Mouse (Mus musculus): ENCODE measurements around the gene Sec14l1. TPM values are rescaled to one million over a fixed set of nuclear protein-coding genes. Genes with fewer than 3 reads are reported as not detected.

Sec14l1 gene
- polyA plus RNA-seq, 1 experiment, result 49.1 TPM

GRCm38 (mm10) chr11:117154088-117154815 is 39.3 kb downstream of the Sec14l1 start:
- 49% methylated on average over 7 of the region's 7 CpGs for WGBS
- peak; percentile 44 for DNase-seq
- peak overlapping the region; percentile 79 for H3K27ac ChIP-seq (ENCODE audit: insufficient read depth, low read depth, low read length)
- no peaks in the 10 kb centered on the region; the same call in none of the 2 replicates for H3K36me3 ChIP-seq (ENCODE audit: control insufficient read depth, insufficient read depth, low read length)
- no peak overlapping the region for H3K4me3 ChIP-seq (ENCODE audit: insufficient read depth, low read depth, low read length)
- TF ChIP-seq CTCF (conservative IDR thresholded peaks at IDR 0.05; ENCODE audit: insufficient read depth, insufficient read length, low read depth, low read length), result 0 out of 2 replicates have a peak, but pooled peaks have one; percentile 3
- TF ChIP-seq POLR2A (IDR thresholded peaks at IDR 0.05; ENCODE audit: low read depth, low read length), result no peak
- peaks cover 6% of the 10 kb centered on the region for H3K4me1 ChIP-seq (ENCODE audit: control insufficient read depth, insufficient read depth, low read length)
- no peaks in the 10 kb centered on the region for H3K27me3 ChIP-seq (replicated peaks; ENCODE audit: control insufficient read depth, insufficient read depth, low read length)

- peaks cover 6% of the 10 kb centered on the region for H3K4me1 ChIP-seq (ENCODE audit: control insufficient read depth, insufficient read depth, low read length)
- H3K27me3 ChIP-seq (replicated peaks; ENCODE audit: control insufficient read depth, insufficient read depth, low read length), result no peaks in the 10 kb centered on the region
- no peak overlapping the region for H3K27ac ChIP-seq (ENCODE audit: insufficient read depth, low read depth, low read length)
- no peak for TF ChIP-seq CTCF (conservative IDR thresholded peaks at IDR 0.05; ENCODE audit: insufficient read depth, insufficient read length, low read depth, low read length)
- no peak for TF ChIP-seq POLR2A (IDR thresholded peaks at IDR 0.05; ENCODE audit: low read depth, low read length)
- no peaks in the 10 kb centered on the region; the same call in none of the 2 replicates for H3K36me3 ChIP-seq (ENCODE audit: control insufficient read depth, insufficient read depth, low read length)
- WGBS, result 56% methylated on average over 13 of the region's 15 CpGs
- no peak overlapping the region for H3K4me3 ChIP-seq (ENCODE audit: insufficient read depth, low read depth, low read length)
- peak; percentile 58 for DNase-seq
Measured at GRCm38 (mm10) chr11:117156725-117157124, 41.8 kb downstream of the Sec14l1 start.

DNA sequence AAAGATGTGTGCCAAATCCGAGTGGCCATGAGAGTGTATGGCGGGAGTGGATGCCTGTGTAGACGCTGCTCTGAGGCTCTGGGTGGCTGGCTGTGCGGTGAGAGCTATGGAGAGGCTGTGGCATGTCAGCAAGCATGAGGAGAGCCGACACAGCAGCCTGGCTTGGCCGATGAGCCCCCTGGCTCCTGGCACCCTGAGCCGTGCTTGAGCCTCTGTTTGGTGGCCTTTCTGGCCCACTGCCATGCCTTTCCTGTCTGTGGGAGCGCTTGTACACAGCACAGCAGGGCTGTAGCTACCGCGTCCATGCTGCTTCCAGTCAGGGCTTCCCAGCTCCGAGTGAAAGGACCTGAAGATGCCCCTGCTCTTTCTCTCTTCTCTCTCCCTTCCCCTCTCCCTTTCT is 43.4 kb downstream of the Sec14l1 start:
- no peak for DNase-seq
- WGBS, result 68% methylated on average over 11 of the region's 11 CpGs
- H3K27me3 ChIP-seq (replicated peaks; ENCODE audit: control insufficient read depth, insufficient read depth, low read length), result no peaks in the 10 kb centered on the region
- H3K36me3 ChIP-seq (ENCODE audit: control insufficient read depth, insufficient read depth, low read length), result no peaks in the 10 kb centered on the region; the same call in none of the 2 replicates
- H3K4me1 ChIP-seq (ENCODE audit: control insufficient read depth, insufficient read depth, low read length), result peaks cover 6% of the 10 kb centered on the region
- no peak overlapping the region for H3K27ac ChIP-seq (ENCODE audit: insufficient read depth, low read depth, low read length)
- TF ChIP-seq POLR2A (IDR thresholded peaks at IDR 0.05; ENCODE audit: low read depth, low read length) (no peak), CTCF (conservative IDR thresholded peaks at IDR 0.05; ENCODE audit: insufficient read depth, insufficient read length, low read depth, low read length) (no peak)
- H3K4me3 ChIP-seq (ENCODE audit: insufficient read depth, low read depth, low read length), result no peak overlapping the region

DNA sequence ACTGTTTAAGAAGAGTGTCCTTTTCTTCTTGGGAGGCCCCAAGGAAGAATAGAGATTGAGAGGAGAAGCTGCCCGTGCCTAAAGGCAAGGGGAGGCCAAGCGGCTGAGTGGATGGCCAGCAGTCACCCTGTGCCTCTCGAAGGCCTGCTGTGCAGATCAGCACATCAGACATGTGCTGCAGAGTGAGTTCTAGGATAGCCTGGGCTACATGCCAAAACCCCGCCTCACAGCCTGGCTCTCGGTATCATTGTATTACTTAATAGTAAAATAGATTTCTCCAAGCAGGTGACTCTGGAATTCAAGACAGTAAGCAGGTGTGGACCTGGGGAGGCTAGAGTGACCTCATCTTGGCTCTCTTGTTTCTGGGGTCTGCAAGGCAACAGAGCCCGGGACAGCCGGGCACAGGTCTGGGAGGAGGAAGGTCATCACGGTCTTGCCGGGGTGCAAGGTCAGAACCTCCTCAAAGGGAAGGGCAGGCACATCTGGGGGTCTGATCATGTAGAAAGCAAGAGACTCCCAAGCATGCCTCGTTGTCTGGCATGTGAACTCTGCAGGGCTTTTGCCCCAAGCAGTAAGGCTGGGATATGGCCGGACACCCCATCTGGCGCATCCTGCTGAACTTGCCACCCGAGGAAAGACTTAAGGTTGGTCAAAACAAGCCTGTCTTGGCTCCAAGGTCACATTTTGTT is 44.4 kb downstream of the Sec14l1 start:
- H3K4me1 ChIP-seq (ENCODE audit: control insufficient read depth, insufficient read depth, low read length), result peaks cover 2% of the 10 kb centered on the region
- TF ChIP-seq CTCF (conservative IDR thresholded peaks at IDR 0.05; ENCODE audit: insufficient read depth, insufficient read length, low read depth, low read length) (no peak), POLR2A (IDR thresholded peaks at IDR 0.05; ENCODE audit: low read depth, low read length) (no peak)
- H3K36me3 ChIP-seq (ENCODE audit: control insufficient read depth, insufficient read depth, low read length), result no peaks in the 10 kb centered on the region; the same call in none of the 2 replicates
- DNase-seq, result no peak
- no peak overlapping the region for H3K27ac ChIP-seq (ENCODE audit: insufficient read depth, low read depth, low read length)
- no peaks in the 10 kb centered on the region for H3K27me3 ChIP-seq (replicated peaks; ENCODE audit: control insufficient read depth, insufficient read depth, low read length)
- no peak overlapping the region for H3K4me3 ChIP-seq (ENCODE audit: insufficient read depth, low read depth, low read length)
- 82% methylated on average over 13 of the region's 13 CpGs for WGBS

- DNase-seq, result no peak
- 60% methylated on average over 5 of the region's 5 CpGs for WGBS
Measured at GRCm38 (mm10) chr11:117159946-117160307, 45.0 kb downstream of the Sec14l1 start.

GRCm38 (mm10) chr11:117160791-117161190 is 45.8 kb downstream of the Sec14l1 start:
- DNase-seq, result no peak
- TF ChIP-seq POLR2A (IDR thresholded peaks at IDR 0.05; ENCODE audit: low read depth, low read length), result no peak
- no peak for TF ChIP-seq CTCF (conservative IDR thresholded peaks at IDR 0.05; ENCODE audit: insufficient read depth, insufficient read length, low read depth, low read length)
- Histone ChIP-seq H3K27me3 (replicated peaks; ENCODE audit: control insufficient read depth, insufficient read depth, low read length) (no peaks in the 10 kb centered on the region), H3K36me3 (ENCODE audit: control insufficient read depth, insufficient read depth, low read length) (no peaks in the 10 kb centered on the region; the same call in none of the 2 replicates), H3K4me1 (ENCODE audit: control insufficient read depth, insufficient read depth, low read length) (no peaks in the 10 kb centered on the region), H3K27ac (ENCODE audit: insufficient read depth, low read depth, low read length) (no peak overlapping the region), H3K4me3 (ENCODE audit: insufficient read depth, low read depth, low read length) (no peak overlapping the region)
- 79% methylated on average over 12 of the region's 12 CpGs for WGBS

More at GRCm38 (mm10) chr11:117159946-117160307, 45.0 kb downstream of the Sec14l1 start:
- Histone ChIP-seq H3K4me3 (ENCODE audit: insufficient read depth, low read depth, low read length) (no peak overlapping the region), H3K27ac (ENCODE audit: insufficient read depth, low read depth, low read length) (no peak overlapping the region), H3K27me3 (replicated peaks; ENCODE audit: control insufficient read depth, insufficient read depth, low read length) (no peaks in the 10 kb centered on the region), H3K4me1 (ENCODE audit: control insufficient read depth, insufficient read depth, low read length) (no peaks in the 10 kb centered on the region), H3K36me3 (ENCODE audit: control insufficient read depth, insufficient read depth, low read length) (no peaks in the 10 kb centered on the region; the same call in none of the 2 replicates)
- TF ChIP-seq POLR2A (IDR thresholded peaks at IDR 0.05; ENCODE audit: low read depth, low read length) (no peak), CTCF (conservative IDR thresholded peaks at IDR 0.05; ENCODE audit: insufficient read depth, insufficient read length, low read depth, low read length) (no peak)

DNA sequence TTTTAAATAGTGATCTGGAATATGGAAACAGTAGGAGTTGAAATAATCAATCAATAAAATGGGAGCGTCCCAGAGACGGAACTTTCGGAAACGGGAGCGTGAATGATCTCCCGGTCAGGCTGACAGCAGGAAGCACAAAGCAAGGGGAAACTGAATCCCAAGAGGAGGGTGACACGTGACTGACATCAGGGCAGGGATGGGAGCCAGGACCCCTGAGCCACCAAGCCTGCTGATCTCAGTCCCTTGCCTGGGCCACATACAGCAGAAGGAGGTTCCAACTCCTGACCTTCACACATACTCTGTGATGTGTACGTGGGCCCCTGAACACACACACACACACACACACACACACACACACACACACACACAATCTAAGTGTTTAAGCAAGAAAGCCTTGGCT is 46.6 kb downstream of the Sec14l1 start:
- no peaks in the 10 kb centered on the region for H3K27me3 ChIP-seq (replicated peaks; ENCODE audit: control insufficient read depth, insufficient read depth, low read length)
- no peaks in the 10 kb centered on the region for H3K4me1 ChIP-seq (ENCODE audit: control insufficient read depth, insufficient read depth, low read length)
- H3K36me3 ChIP-seq (ENCODE audit: control insufficient read depth, insufficient read depth, low read length), result no peaks in the 10 kb centered on the region; the same call in none of the 2 replicates
- WGBS, result 69% methylated on average over 8 of the region's 8 CpGs
- DNase-seq, result no peak
- no peak overlapping the region for H3K27ac ChIP-seq (ENCODE audit: insufficient read depth, low read depth, low read length)
- no peak for TF ChIP-seq CTCF (conservative IDR thresholded peaks at IDR 0.05; ENCODE audit: insufficient read depth, insufficient read length, low read depth, low read length)
- TF ChIP-seq POLR2A (IDR thresholded peaks at IDR 0.05; ENCODE audit: low read depth, low read length), result no peak
- H3K4me3 ChIP-seq (ENCODE audit: insufficient read depth, low read depth, low read length), result no peak overlapping the region

Measured in kidney, adult 2 months (tissue).